Comparison of ENCODE assay signal across 18 mouse cellular contexts in the genomic region with DNA sequence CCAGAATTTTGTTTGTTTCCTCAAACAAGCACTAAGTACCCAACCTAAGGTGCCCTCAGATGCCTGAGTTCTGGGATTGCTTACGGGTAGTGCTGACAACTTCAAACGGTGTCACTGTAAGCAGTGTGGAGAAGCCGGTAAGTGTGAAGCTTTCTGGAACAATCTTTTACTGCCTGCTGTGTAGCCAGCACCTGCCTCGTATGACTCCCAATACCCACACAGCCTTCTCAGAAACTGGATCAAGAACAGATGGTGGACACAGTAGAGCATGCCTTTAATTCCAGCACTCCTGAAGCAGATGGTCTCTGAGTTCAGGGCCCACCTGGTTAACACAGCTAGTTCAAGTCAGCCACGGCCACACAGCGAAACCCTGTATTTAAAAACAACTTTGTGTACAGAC. TPM values are rescaled to one million over a fixed set of nuclear protein-coding genes. Genes with fewer than 3 reads are reported as not detected.
A peak's percentile ranks its signal among the peaks of the same experiment; 100 is the strongest.
DNase-seq lines count a peak whose midpoint lies in the region; ATAC-seq and TF ChIP-seq lines count a peak whose summit lies in the region.
"Had no signal": no experiment of that assay in that cellular context is flagged by ENCODE, and none has a peak within 500 bp of the region (broad histone marks: within the 10 kb centered on the region; RNA-seq: fewer than 3 reads in every experiment).

No protein-coding gene starts in this region.

- H3K36me3 ChIP-seq in hindbrain, embryonic 16.5 days (ENCODE audit: control insufficient read depth, insufficient read depth, low read length), result no peaks in the 10 kb centered on the region
- H3K36me3 ChIP-seq in hindbrain, embryonic 11.5 days (ENCODE audit: control insufficient read depth, insufficient read depth, low read length), result no peaks in the 10 kb centered on the region
- no peaks in the 10 kb centered on the region for H3K36me3 ChIP-seq in liver, postnatal 0 days (replicated peaks; ENCODE audit: insufficient read depth, low read length)
- H3K36me3 ChIP-seq: heart, embryonic 15.5 days; hindbrain, embryonic 10.5 days; midbrain, embryonic 13.5 days had no signal

- no peak for DNase-seq in hindbrain, embryonic 11.5 days (ENCODE audit: low spot score)
- DNase-seq in cerebellum, adult 11-12 months, result peak; percentile 61
- peak; percentile 26 to 64 for DNase-seq in cerebellum, postnatal 14 days
- no peak for DNase-seq in liver, postnatal 0 days
- DNase-seq in heart, postnatal 4 days, result no peak
- no peak for DNase-seq in embryo, embryonic 11 days
- DNase-seq: adrenal gland, postnatal 14 days; heart, adult 18-20 months; kidney, adult 9 months; kidney, postnatal 4 days; lung, embryonic 14.5 days; lung, postnatal 4 days; retina, postnatal 1 day had no signal

- H3K9ac ChIP-seq in hindbrain, embryonic 16.5 days (ENCODE audit: low read depth, low read length), result no peak overlapping the region
- H3K9ac ChIP-seq in hindbrain, embryonic 11.5 days (ENCODE audit: low read depth, low read length), result no peak overlapping the region
- H3K9ac ChIP-seq in liver, postnatal 0 days (replicated peaks), result no peak overlapping the region
- H3K9ac ChIP-seq: heart, embryonic 15.5 days; lung, embryonic 14.5 days; midbrain, embryonic 13.5 days had no signal

- no peak for TF ChIP-seq CTCF in liver, postnatal 0 days (IDR thresholded peaks at IDR 0.05; ENCODE audit: low read depth)

- WGBS in hindbrain, embryonic 16.5 days, result 70% methylated on average over 6 of the region's 6 CpGs
- WGBS in hindbrain, embryonic 11.5 days, result 81% methylated on average over 6 of the region's 6 CpGs
- WGBS in liver, postnatal 0 days (ENCODE audit: insufficient replicate concordance), result 80% methylated on average over 6 of the region's 6 CpGs

- no peak overlapping the region for H3K4me3 ChIP-seq in hindbrain, embryonic 16.5 days (ENCODE audit: low read length)
- H3K4me3 ChIP-seq in hindbrain, embryonic 11.5 days (ENCODE audit: low read depth, low read length), result no peak overlapping the region
- H3K4me3 ChIP-seq in liver, postnatal 0 days (ENCODE audit: low read depth, low read length), result no peak overlapping the region
- H3K4me3 ChIP-seq: heart, embryonic 15.5 days; hindbrain, embryonic 10.5 days; midbrain, embryonic 13.5 days had no signal

- H3K4me2 ChIP-seq in hindbrain, embryonic 16.5 days (ENCODE audit: low read length), result no peak overlapping the region
- no peak overlapping the region for H3K4me2 ChIP-seq in hindbrain, embryonic 11.5 days (replicated peaks; ENCODE audit: low read depth, low read length)
- no peak overlapping the region for H3K4me2 ChIP-seq in liver, postnatal 0 days (ENCODE audit: low read depth, low read length)
- H3K4me2 ChIP-seq: heart, embryonic 15.5 days; lung, embryonic 14.5 days; midbrain, embryonic 13.5 days had no signal

- H3K9me3 ChIP-seq in hindbrain, embryonic 16.5 days (ENCODE audit: control insufficient read depth, low read length), result no peaks in the 10 kb centered on the region
- H3K9me3 ChIP-seq in hindbrain, embryonic 11.5 days (ENCODE audit: control insufficient read depth, low read length), result no peaks in the 10 kb centered on the region
- no peaks in the 10 kb centered on the region for H3K9me3 ChIP-seq in liver, postnatal 0 days (ENCODE audit: low read length)
- H3K9me3 ChIP-seq: heart, embryonic 15.5 days; hindbrain, embryonic 10.5 days; midbrain, embryonic 13.5 days had no signal

- ATAC-seq in hindbrain, embryonic 16.5 days, result peak; percentile 34; the same call in 1 of the 2 replicates
- ATAC-seq in hindbrain, embryonic 11.5 days (ENCODE audit: low FRiP score), result no peak
- ATAC-seq in liver, postnatal 0 days, result no peak
- ATAC-seq in granulocyte monocyte progenitor cell, adult 5-6 weeks (replicated peaks; ENCODE audit: poor library complexity, severe bottlenecking), result no peak
- ATAC-seq: midbrain, embryonic 13.5 days had no signal

- H3K27ac ChIP-seq in hindbrain, embryonic 16.5 days (ENCODE audit: low read depth, low read length), result no peak overlapping the region
- H3K27ac ChIP-seq in hindbrain, embryonic 11.5 days (ENCODE audit: low read depth, low read length), result no peak overlapping the region
- 0 out of 2 replicates have a peak overlapping the region, but pooled peaks have one; percentile 16 for H3K27ac ChIP-seq in liver, postnatal 0 days (ENCODE audit: low read depth)
- H3K27ac ChIP-seq: heart, embryonic 15.5 days; hindbrain, embryonic 10.5 days; midbrain, embryonic 13.5 days had no signal

- H3K27me3 ChIP-seq in hindbrain, embryonic 16.5 days (replicated peaks; ENCODE audit: control insufficient read depth, insufficient read depth, low read length), result no peaks in the 10 kb centered on the region
- no peaks in the 10 kb centered on the region for H3K27me3 ChIP-seq in hindbrain, embryonic 11.5 days (ENCODE audit: control insufficient read depth, insufficient read depth, low read length)
- no peaks in the 10 kb centered on the region for H3K27me3 ChIP-seq in liver, postnatal 0 days (ENCODE audit: insufficient read depth, low read length)
- H3K27me3 ChIP-seq: heart, embryonic 15.5 days; midbrain, embryonic 13.5 days had no signal

- H3K4me1 ChIP-seq in hindbrain, embryonic 16.5 days (ENCODE audit: control insufficient read depth, insufficient read depth, low read depth, low read length), result peaks cover 4% of the 10 kb centered on the region
- no peaks in the 10 kb centered on the region for H3K4me1 ChIP-seq in hindbrain, embryonic 11.5 days (replicated peaks; ENCODE audit: control insufficient read depth, insufficient read depth, low read length)
- peaks cover 33% of the 10 kb centered on the region for H3K4me1 ChIP-seq in liver, postnatal 0 days (ENCODE audit: insufficient read depth)
- H3K4me1 ChIP-seq: hindbrain, embryonic 10.5 days had no signal

- no peak for TF ChIP-seq EP300 in liver, postnatal 0 days (IDR thresholded peaks at IDR 0.05; ENCODE audit: low read depth)

RNA-seq across cellular contexts. Expression of gene Scamp1, which starts 24.0 kb away (rescaled TPM):
- 176 and 178 TPM in 2 replicates for polyA plus RNA-seq in hindbrain, embryonic 16.5 days (2015; fragmentation: Nextera tagmentation; extraction: Ambion mirVana)
- 45.1 and 49.6 TPM in 2 replicates for polyA plus RNA-seq in hindbrain, embryonic 11.5 days (2014; fragmentation: Nextera tagmentation; extraction: Ambion mirVana)
- 12.0 and 13.8 TPM in 2 replicates for polyA plus RNA-seq in liver, postnatal 0 days (2015; fragmentation: Nextera tagmentation; extraction: Ambion mirVana)
- 8.1 and 13.7 TPM in 2 replicates for total RNA-seq in granulocyte monocyte progenitor cell, adult 5-6 weeks (2014; fragmentation: Nextera tagmentation)
- 14.7 and 24.6 TPM in 2 replicates for total RNA-seq in granulocyte monocyte progenitor cell, adult 5-6 weeks (2017)
- 10 to 100 TPM; 32.9 to 37.3 TPM for total RNA-seq in heart, postnatal 4 days (2021)

Comparison
In these comparisons a context has a peak if more than half of its experiments do, and no peak if none do; other contexts are left out.
1. DNase-seq: peak in cerebellum, adult 11-12 months (single experiment) and cerebellum, postnatal 14 days (2 of 2); none in hindbrain, embryonic 11.5 days (single experiment), liver, postnatal 0 days (single experiment), heart, postnatal 4 days (single experiment) and embryo, embryonic 11 days (single experiment).